Mouse (Mus musculus) yolk sac, embryonic 10.5 days (tissue): ENCODE measurements around the gene Hmg20a.
"Not testable (repeated sequence)": the region's sequence is repeated elsewhere in the genome, so short reads cannot be mapped to it uniquely, and the experiment has no call there.

Experiments
- DNase-seq: peaks from one replicate; pipeline ENCODE4 v3.0.0-alpha.2; 2017; ENCODE audit warnings: low spot score

Gene Hmg20a

GRCm38 (mm10) chr9:56417948-56418737, at the start of gene Hmg20a, which contains the start of gene Peak1:
Gene Hmg20a (plus strand): TSS chr9:56418609.
Gene Peak1 (minus strand): TSS chr9:56418067.
- DNase-seq = peak; percentile 100

- DNase-seq = no peak
These were observed 49.6 kb upstream of the Hmg20a start for GRCm38 (mm10) chr9:56368814-56369213.

DNA sequence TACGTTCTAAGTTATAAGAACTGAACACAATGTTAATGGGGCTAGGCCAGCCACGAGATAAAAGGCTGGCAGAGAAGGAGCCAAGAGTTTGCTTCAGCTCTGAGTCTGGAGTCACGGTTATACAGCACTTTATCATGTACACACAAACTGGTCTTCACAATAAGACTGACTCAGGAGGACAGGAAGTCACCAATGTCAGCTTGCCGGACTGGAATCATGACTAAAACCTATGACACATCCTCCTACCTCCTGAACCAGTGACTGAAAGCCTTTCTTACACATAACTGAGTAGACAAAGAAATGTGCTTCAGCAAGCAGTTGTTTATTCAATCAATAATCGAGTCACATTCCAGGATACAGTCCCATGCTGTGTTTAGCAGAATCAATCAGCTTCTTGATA, 47.7 kb upstream of the Hmg20a start:
- DNase-seq = no peak

- no peak for DNase-seq
These were observed 44.0 kb upstream of the Hmg20a start for GRCm38 (mm10) chr9:56374401-56374800.

DNA sequence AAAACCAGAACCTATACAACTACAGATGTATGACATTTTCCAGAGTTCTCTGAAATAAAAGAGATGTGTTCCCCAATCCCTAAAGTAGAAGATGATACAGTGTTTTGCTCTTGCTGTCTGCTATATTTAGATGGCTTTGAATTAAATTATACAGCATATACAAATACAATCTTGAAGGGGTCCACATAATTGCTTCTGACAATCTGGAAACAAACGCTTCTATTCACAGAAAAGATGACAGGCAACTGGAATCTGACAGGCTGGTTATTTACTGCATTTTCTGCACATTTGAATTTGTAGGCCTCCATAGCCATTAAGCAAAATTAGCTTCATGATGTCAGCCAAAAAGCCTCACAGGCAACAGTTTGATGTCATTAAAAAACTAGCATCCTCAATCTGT, 35.6 kb upstream of the Hmg20a start:
- DNase-seq = no peak

GRCm38 (mm10) chr9:56392857-56393256, 25.6 kb upstream of the Hmg20a start:
- DNase-seq = no peak

DNA sequence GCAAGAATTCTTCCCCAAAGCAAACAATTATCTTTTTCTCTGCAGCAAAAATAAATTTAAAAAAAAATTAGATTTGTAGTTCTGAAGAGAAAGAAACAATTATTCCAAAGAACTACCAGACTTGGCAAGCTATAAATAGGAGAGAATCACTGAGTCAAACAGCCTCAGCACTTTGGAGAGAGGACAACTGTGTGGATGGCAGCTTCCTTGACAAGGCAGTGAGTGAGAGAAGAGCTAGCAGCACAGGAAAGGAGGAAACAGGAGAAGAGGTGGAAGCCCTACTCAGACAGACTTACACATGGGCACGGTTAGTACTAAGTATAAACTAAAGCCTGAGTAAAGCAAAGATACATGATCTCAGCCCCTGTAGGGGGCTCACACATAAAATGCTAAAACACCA, 22.1 kb upstream of the Hmg20a start:
- no peak for DNase-seq

- no peak for DNase-seq
These were observed 13.8 kb upstream of the Hmg20a start for GRCm38 (mm10) chr9:56404619-56405018.

- DNase-seq = no peak
These were observed 8.5 kb upstream of the Hmg20a start for GRCm38 (mm10) chr9:56409928-56410327.

GRCm38 (mm10) chr9:56412716-56413115, 5.7 kb upstream of the Hmg20a start:
- DNase-seq = no peak

DNA sequence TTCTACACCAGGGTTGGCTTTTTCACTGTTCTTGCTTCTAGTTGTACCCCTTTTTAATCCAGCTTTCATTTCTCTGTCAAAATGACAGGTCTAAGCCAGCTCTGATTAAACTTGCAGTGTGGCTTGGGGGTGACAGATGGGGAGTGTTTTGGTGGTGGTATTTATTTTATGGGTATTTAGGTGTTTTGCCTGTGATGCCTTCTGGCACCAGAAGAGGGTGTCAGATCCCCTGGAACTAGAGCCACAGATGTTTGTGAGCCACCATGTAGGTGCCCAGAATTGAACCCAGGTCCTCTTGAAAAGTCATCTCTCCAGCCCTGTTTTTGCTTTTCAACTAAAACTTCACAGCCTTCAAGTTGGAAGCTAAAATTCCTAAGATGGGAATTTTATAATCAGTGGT, 4.1 kb upstream of the Hmg20a start:
- DNase-seq = no peak

GRCm38 (mm10) chr9:56415393-56415792, 3.0 kb upstream of the Hmg20a start:
- no peak for DNase-seq

GRCm38 (mm10) chr9:56415935-56416607, 2.3 kb upstream of the Hmg20a start:
- DNase-seq = no peak

- DNase-seq = peak; percentile 79
These were observed 928 bp upstream of the Hmg20a start for GRCm38 (mm10) chr9:56417415-56417947.

DNA sequence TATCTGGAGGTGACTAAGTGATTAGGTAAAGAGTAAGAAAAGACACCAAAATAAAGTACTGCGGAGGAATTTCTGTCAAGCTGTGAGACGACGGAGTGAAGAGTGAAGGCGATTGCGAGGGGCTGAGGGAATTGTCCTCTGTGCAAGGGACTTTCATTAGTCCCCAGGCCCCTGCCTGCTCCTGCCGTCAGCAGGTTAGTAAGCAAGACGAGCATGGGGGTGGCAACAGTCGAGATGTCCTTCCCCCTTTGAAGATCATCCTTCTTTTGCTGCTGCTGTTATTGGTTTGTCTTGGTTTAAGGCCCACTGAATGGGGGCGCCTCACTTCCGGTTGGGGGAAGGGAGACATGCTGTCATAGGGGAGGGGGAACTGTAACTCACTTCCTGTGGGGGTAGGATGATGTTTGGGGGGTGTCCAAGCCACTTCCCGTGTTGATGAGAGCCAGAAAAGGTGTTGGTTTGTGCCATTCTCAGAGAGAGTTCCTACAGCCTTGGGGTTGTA, 380 bp downstream of the Hmg20a start:
- DNase-seq = peak; percentile 87

- no peak for DNase-seq
These were observed 1.8 kb downstream of the Hmg20a start for GRCm38 (mm10) chr9:56420236-56420635.

DNA sequence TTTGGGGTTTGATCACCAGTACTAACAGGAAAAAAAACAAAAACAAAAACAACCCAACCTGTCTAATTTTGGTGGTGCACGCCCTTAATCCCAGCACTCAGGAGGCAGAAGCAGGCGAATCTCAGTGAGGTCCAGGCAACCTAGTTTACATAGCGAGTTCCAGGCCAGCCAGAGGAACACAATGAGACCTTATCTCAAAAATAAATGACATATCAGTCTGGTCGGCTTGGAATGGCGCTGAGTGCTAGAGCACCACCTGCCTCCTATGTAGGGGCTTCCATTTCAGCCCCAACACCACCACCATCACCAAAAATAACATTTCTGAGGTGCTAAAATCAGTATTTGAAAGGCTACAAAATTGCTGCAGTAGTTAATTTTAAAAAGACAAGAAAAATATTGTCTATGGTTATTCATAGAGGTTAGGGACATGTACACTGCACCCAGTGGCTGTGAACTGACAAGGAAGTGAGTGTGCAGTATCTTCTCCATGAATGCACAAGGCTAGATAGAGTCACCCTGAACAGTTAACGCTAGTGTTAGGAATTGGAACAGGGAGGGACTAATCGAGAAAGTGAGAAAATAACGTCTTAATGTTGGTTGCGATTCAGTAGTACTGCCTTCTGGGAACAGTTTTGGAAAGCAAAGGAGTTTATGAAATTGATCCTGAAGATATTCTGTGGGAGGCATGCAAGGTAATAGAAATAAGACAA, 2.6 kb downstream of the Hmg20a start:
- DNase-seq = no peak

GRCm38 (mm10) chr9:56421991-56422390, 3.6 kb downstream of the Hmg20a start:
- DNase-seq = no peak

- DNase-seq = no peak
These were observed 6.5 kb downstream of the Hmg20a start for GRCm38 (mm10) chr9:56424861-56425260.

- DNase-seq = no peak
These were observed 17.6 kb downstream of the Hmg20a start for GRCm38 (mm10) chr9:56435821-56436526.

GRCm38 (mm10) chr9:56437300-56437892, 19.0 kb downstream of the Hmg20a start:
- DNase-seq = not testable (repeated sequence)
